In genomic region chr8:70964159-70964558, GRCm38 (mm10) we compare ENCODE assay signal across 10 mouse cellular contexts. TPM values are rescaled to one million over a fixed set of nuclear protein-coding genes. Genes with fewer than 3 reads are reported as not detected.
A peak's percentile ranks its signal among the peaks of the same experiment; 100 is the strongest.
DNase-seq lines count a peak whose midpoint lies in the region; ATAC-seq lines count a peak whose summit lies in the region.
"Had no signal": no experiment of that assay in that cellular context is flagged by ENCODE, and none has a peak within 500 bp of the region (broad histone marks: within the 10 kb centered on the region; RNA-seq: fewer than 3 reads in every experiment).

No protein-coding gene starts in this region.

- H3K9me3 ChIP-seq in hindbrain, embryonic 10.5 days: 0 out of 2 replicates have a peak, but pooled peaks cover 5% of the 10 kb centered on the region
- no peaks in the 10 kb centered on the region for H3K9me3 ChIP-seq in hindbrain, embryonic 13.5 days
- H3K9me3 ChIP-seq in limb, embryonic 11.5 days (ENCODE audit: control insufficient read depth, low read length): no peaks in the 10 kb centered on the region

- no peak overlapping the region for H3K27ac ChIP-seq in hindbrain, embryonic 10.5 days
- H3K27ac ChIP-seq in hindbrain, embryonic 13.5 days: no peak overlapping the region
- no peak overlapping the region for H3K27ac ChIP-seq in limb, embryonic 11.5 days (replicated peaks; ENCODE audit: low read depth, low read length)
- H3K27ac ChIP-seq: macrophage had no signal

- no peaks in the 10 kb centered on the region for H3K36me3 ChIP-seq in hindbrain, embryonic 10.5 days
- no peaks in the 10 kb centered on the region for H3K36me3 ChIP-seq in hindbrain, embryonic 13.5 days
- H3K36me3 ChIP-seq in limb, embryonic 11.5 days (ENCODE audit: control insufficient read depth, insufficient read depth, low read length): no peaks in the 10 kb centered on the region

- DNase-seq in hindbrain, embryonic 10.5 days (ENCODE audit: low spot score): peak; percentile 24
- peak; percentile 88 for DNase-seq in ES-CJ7 (ENCODE audit: low read depth, low spot score)
- DNase-seq in c-Kit-positive CD71-positive TER-119-negative erythroid progenitor cells, embryonic 14.5 days (ENCODE audit: low read depth): peak; percentile 25
- DNase-seq in gonadal fat pad, adult 2 months (ENCODE audit: low read depth): peak; percentile 50
- peak; percentile 50 for DNase-seq in limb, embryonic 11.5 days (ENCODE audit: low spot score)
- DNase-seq in spleen, postnatal 10 days (ENCODE audit: low spot score in 2 of 2): peak; percentile 10 to 56

- H3K4me1 ChIP-seq in hindbrain, embryonic 10.5 days (replicated peaks): no peaks in the 10 kb centered on the region
- H3K4me1 ChIP-seq in hindbrain, embryonic 13.5 days (replicated peaks): no peaks in the 10 kb centered on the region
- H3K4me1 ChIP-seq in limb, embryonic 11.5 days (ENCODE audit: control insufficient read depth, insufficient read depth, low read length): no peaks in the 10 kb centered on the region

- H3K9ac ChIP-seq in hindbrain, embryonic 13.5 days: no peak overlapping the region
- no peak overlapping the region for H3K9ac ChIP-seq in limb, embryonic 11.5 days (ENCODE audit: low read length)

- H3K27me3 ChIP-seq in hindbrain, embryonic 10.5 days (ENCODE audit: insufficient read depth, poor library complexity, severe bottlenecking): no peaks in the 10 kb centered on the region
- H3K27me3 ChIP-seq in hindbrain, embryonic 13.5 days: no peaks in the 10 kb centered on the region
- H3K27me3 ChIP-seq in limb, embryonic 11.5 days (ENCODE audit: control insufficient read depth, insufficient read depth, low read length): no peaks in the 10 kb centered on the region

- no peak overlapping the region for H3K4me3 ChIP-seq in hindbrain, embryonic 10.5 days
- no peak overlapping the region for H3K4me3 ChIP-seq in hindbrain, embryonic 13.5 days
- H3K4me3 ChIP-seq in limb, embryonic 11.5 days (ENCODE audit: low read depth, low read length): no peak overlapping the region
- H3K4me3 ChIP-seq: erythroblast, embryonic 14.5 days had no signal

- ATAC-seq in hindbrain, embryonic 13.5 days (ENCODE audit: low FRiP score): no peak
- no peak for ATAC-seq in limb, embryonic 11.5 days (ENCODE audit: insufficient number of reproducible peaks, low FRiP score, low TSS enrichment, low read depth)
- ATAC-seq in granulocyte monocyte progenitor cell, adult 5-6 weeks (replicated peaks; ENCODE audit: poor library complexity, severe bottlenecking): no peak

- 8% methylated on average over 3 of the region's 3 CpGs for WGBS in hindbrain, embryonic 10.5 days
- WGBS in hindbrain, embryonic 13.5 days: 10% methylated on average over 3 of the region's 3 CpGs
- WGBS in limb, embryonic 11.5 days: 9% methylated on average over 3 of the region's 3 CpGs

- H3K4me2 ChIP-seq in hindbrain, embryonic 13.5 days: no peak overlapping the region
- H3K4me2 ChIP-seq in limb, embryonic 11.5 days (ENCODE audit: low read depth, severe bottlenecking): no peak overlapping the region

RNA-seq across cellular contexts. Expression of gene Map1s, which starts 58.4 kb away (rescaled TPM):
- polyA plus RNA-seq in hindbrain, embryonic 10.5 days (2016; fragmentation: Nextera tagmentation; extraction: Ambion mirVana): 66.6 and 74.5 TPM in 2 replicates
- 55.6 and 61.9 TPM in 2 replicates for polyA plus RNA-seq in hindbrain, embryonic 13.5 days (2015; fragmentation: Nextera tagmentation; extraction: Ambion mirVana)
- polyA plus RNA-seq in gonadal fat pad, adult 2 months (2012; rRNA removed): 27.7 and 32.4 TPM in 2 replicates
- 42.3 and 44.8 TPM in 2 replicates for polyA plus RNA-seq in limb, embryonic 11.5 days (2014; fragmentation: Nextera tagmentation; extraction: Ambion mirVana)
- 12.1 and 24.0 TPM in 2 replicates for total RNA-seq in granulocyte monocyte progenitor cell, adult 5-6 weeks (2014; fragmentation: Nextera tagmentation)
- 7.4 and 7.6 TPM in 2 replicates for total RNA-seq in granulocyte monocyte progenitor cell, adult 5-6 weeks (2017)

Comparison
In these comparisons a context has a peak if more than half of its experiments do, and no peak if none do; other contexts are left out.
1. DNase-seq: peak in every context shown above with its lines; median percentile 88 in ES-CJ7; 50 in gonadal fat pad, adult 2 months; 50 in limb, embryonic 11.5 days; 33 in spleen, postnatal 10 days; 25 in c-Kit-positive CD71-positive TER-119-negative erythroid progenitor cells, embryonic 14.5 days; 24 in hindbrain, embryonic 10.5 days.